Mouse (Mus musculus) hindlimb bud, embryonic 11.5 days (tissue): ENCODE data around the gene Slit3.

ENCODE experiments used
- DNase-seq: peaks from one replicate; pipeline ENCODE4 v3.0.0-alpha.2; 2012; ENCODE audit warnings: low read depth, low spot score; ENCODE audit errors: extremely low spot score

Gene Slit3

GRCm38 (mm10) chr11:35182887-35183286 lies 61.9 kb downstream of the Slit3 start:
- no peak for DNase-seq

- no peak for DNase-seq
Measured at GRCm38 (mm10) chr11:35194826-35195225, 73.8 kb downstream of the Slit3 start.

GRCm38 (mm10) chr11:35196777-35197176 lies 75.8 kb downstream of the Slit3 start:
- DNase-seq: no peak

GRCm38 (mm10) chr11:35198537-35199088 lies 77.6 kb downstream of the Slit3 start:
- no peak for DNase-seq

- no peak for DNase-seq
Measured at GRCm38 (mm10) chr11:35202332-35202731, 81.3 kb downstream of the Slit3 start.

GRCm38 (mm10) chr11:35203673-35204072 lies 82.6 kb downstream of the Slit3 start:
- DNase-seq: no peak

- no peak for DNase-seq
Measured at GRCm38 (mm10) chr11:35204084-35204483, 83.1 kb downstream of the Slit3 start.

- peak; percentile 12 for DNase-seq
Measured at GRCm38 (mm10) chr11:35210728-35211682, 90.0 kb downstream of the Slit3 start.

GRCm38 (mm10) chr11:35224025-35224424 lies 103.0 kb downstream of the Slit3 start:
- DNase-seq: no peak

- DNase-seq: no peak
Measured at GRCm38 (mm10) chr11:35231361-35232090, 110.5 kb downstream of the Slit3 start.

- DNase-seq: no peak
Measured at GRCm38 (mm10) chr11:35232321-35232720, 111.3 kb downstream of the Slit3 start.

GRCm38 (mm10) chr11:35241379-35241778 lies 120.4 kb downstream of the Slit3 start:
- DNase-seq: no peak

- DNase-seq: peak; percentile 30
Measured at GRCm38 (mm10) chr11:35243597-35243996, 122.6 kb downstream of the Slit3 start.

GRCm38 (mm10) chr11:35244526-35244925 lies 123.5 kb downstream of the Slit3 start:
- DNase-seq: no peak

- DNase-seq: no peak
Measured at GRCm38 (mm10) chr11:35246623-35247022, 125.6 kb downstream of the Slit3 start.

- DNase-seq: no peak
Measured at GRCm38 (mm10) chr11:35248088-35248487, 127.1 kb downstream of the Slit3 start.

GRCm38 (mm10) chr11:35250871-35251418 lies 129.9 kb downstream of the Slit3 start:
- DNase-seq: no peak

- no peak for DNase-seq
Measured at GRCm38 (mm10) chr11:35251910-35252309, 130.9 kb downstream of the Slit3 start.

- no peak for DNase-seq
Measured at GRCm38 (mm10) chr11:35257351-35257750, 136.3 kb downstream of the Slit3 start.

GRCm38 (mm10) chr11:35261562-35262087 lies 140.6 kb downstream of the Slit3 start:
- no peak for DNase-seq
